Mouse (Mus musculus) ES-CJ7 (cell line): Measurements from ENCODE around the gene Cdc25b.
A peak's percentile ranks its signal among the peaks of the same experiment; 100 is the strongest.

Experiments
- DNase-seq: peaks from one replicate; pipeline ENCODE4 v3.0.0; 2011; ENCODE audit warnings: low read depth, low spot score

Gene Cdc25b

GRCm38 (mm10) chr2:131190344-131191004, 3.7 kb downstream of the Cdc25b start:
- DNase-seq = no peak

GRCm38 (mm10) chr2:131191005-131191390, 4.2 kb downstream of the Cdc25b start:
- DNase-seq = no peak

GRCm38 (mm10) chr2:131196606-131197316, 10.0 kb downstream of the Cdc25b start:
- no peak for DNase-seq

- DNase-seq = no peak
These were observed 14.0 kb downstream of the Cdc25b start for GRCm38 (mm10) chr2:131200710-131201109.

GRCm38 (mm10) chr2:131201262-131201661, 14.5 kb downstream of the Cdc25b start:
- no peak for DNase-seq

- no peak for DNase-seq
These were observed 17.2 kb downstream of the Cdc25b start for GRCm38 (mm10) chr2:131203816-131204409.

GRCm38 (mm10) chr2:131204410-131204981, 17.7 kb downstream of the Cdc25b start:
- DNase-seq = peak; percentile 21

- DNase-seq = no peak
These were observed 18.9 kb downstream of the Cdc25b start for GRCm38 (mm10) chr2:131205521-131206182.

- DNase-seq = no peak
These were observed 20.0 kb downstream of the Cdc25b start, which contains the start of gene Ap5s1 for GRCm38 (mm10) chr2:131206778-131207177. Ap5s1 (plus strand) TSS chr2:131207078.

GRCm38 (mm10) chr2:131208356-131208755, 21.6 kb downstream of the Cdc25b start:
- DNase-seq = no peak

GRCm38 (mm10) chr2:131209125-131209795, 22.5 kb downstream of the Cdc25b start:
- DNase-seq = no peak

GRCm38 (mm10) chr2:131209969-131210792, 23.4 kb downstream of the Cdc25b start:
- peak; percentile 95 for DNase-seq

- DNase-seq = no peak
These were observed 24.4 kb downstream of the Cdc25b start for GRCm38 (mm10) chr2:131211026-131211615.

GRCm38 (mm10) chr2:131213773-131214172, 27.0 kb downstream of the Cdc25b start:
- no peak for DNase-seq

- DNase-seq = no peak
These were observed 29.5 kb downstream of the Cdc25b start for GRCm38 (mm10) chr2:131215941-131216858.

GRCm38 (mm10) chr2:131220030-131220429, 33.3 kb downstream of the Cdc25b start:
- no peak for DNase-seq

GRCm38 (mm10) chr2:131221853-131222515, 35.2 kb downstream of the Cdc25b start:
- no peak for DNase-seq

- DNase-seq = no peak
These were observed 35.8 kb downstream of the Cdc25b start for GRCm38 (mm10) chr2:131222562-131222961.
